Mouse (Mus musculus): ENCODE data around the gene Ryr2. TPM values are rescaled to one million over a fixed set of nuclear protein-coding genes. Genes with fewer than 3 reads are reported as not detected.
"Not testable (repeated sequence)": the region's sequence is repeated elsewhere in the genome, so short reads cannot be mapped to it uniquely, and the experiment has no call there.

Ryr2 gene
- total RNA-seq, 2 experiments from 2014 or later = 158 to 215 TPM

DNA sequence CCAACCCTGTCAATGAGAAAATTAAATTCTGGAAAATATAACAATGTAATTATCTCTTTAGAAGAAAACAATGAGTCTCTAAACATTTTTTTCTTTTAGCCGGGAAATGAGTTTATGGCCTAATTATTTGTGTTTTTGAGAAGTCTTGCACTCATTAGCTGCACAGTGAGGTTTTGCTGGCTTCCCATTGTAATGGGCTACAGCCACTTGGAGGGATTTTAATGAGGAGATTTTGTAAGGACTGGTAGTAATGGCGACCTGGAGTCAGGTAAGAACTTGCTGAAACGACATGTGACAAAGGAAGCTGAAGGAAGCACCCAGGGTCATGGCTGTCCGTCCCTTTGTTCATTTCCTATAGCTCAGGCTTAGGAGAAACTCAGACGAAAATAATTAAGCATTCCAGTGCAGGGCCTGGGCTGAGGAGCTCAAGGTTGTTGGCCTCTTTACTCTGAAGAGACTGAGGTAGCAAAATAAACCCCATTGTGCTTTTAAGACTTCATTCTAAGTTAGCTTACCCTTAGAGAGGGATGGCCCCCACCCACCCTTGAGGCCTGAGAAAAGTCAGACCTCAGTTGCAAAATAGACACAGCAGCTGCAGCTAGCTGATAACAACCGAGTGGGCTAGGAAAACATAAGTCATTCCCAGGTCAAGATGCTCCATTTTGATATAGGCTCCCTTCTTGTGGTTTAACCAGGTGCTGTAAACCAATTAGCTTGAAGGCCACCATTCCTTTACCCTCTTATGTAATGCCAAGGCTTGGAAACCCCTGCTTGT is 270.3 kb downstream of the Ryr2 start:
- no peak for DNase-seq (ENCODE audit: low spot score in 2 of 2)
- intact Hi-C loops (cut with DNase I) = no loop called here

GRCm38 (mm10) chr13:11831210-11831609 is 275.5 kb downstream of the Ryr2 start:
- intact Hi-C loops (cut with DNase I) = no loop called here

DNA sequence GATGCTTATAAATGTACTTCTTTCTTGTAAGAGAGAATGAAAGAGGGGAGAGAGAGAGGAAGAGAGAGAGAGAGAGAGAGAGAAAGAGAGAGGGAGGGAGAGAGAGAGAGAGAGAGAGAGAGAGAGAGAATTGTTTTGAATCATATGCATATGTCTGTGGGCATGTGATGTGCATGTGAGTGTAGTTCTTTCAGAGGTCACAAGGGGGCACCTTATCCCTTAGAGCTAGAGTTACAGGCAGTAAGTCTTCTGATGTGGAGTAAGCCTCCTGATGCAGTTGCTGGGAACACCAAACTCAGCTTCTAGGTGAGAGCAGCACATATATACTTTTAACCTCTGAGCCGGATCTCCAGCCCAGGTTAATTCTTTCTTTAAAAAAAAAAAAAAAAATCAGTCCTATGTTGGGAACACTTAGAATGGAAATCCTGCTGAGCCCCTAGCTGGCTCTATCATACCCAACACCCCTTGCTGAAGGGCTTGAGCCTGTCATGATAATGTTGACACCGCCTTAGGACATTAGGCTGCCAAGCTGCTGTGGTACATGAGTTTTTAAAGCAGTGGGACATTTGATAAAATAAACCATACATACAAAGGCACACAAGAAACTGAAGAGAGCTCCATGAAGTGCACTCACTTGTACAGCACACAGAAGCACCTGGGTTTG is 281.1 kb downstream of the Ryr2 start:
- DNase-seq (ENCODE audit: low spot score in 2 of 2) = no peak
- intact Hi-C loops (cut with DNase I) = no loop called here

More at GRCm38 (mm10) chr13:11831210-11831609, 275.5 kb downstream of the Ryr2 start:
- DNase-seq (ENCODE audit: low spot score in 2 of 2) = no peak

GRCm38 (mm10) chr13:11818723-11819122 is 288.0 kb downstream of the Ryr2 start:
- intact Hi-C loops (cut with DNase I) = no loop called here
- no peak for DNase-seq (ENCODE audit: low spot score in 2 of 2)

DNA sequence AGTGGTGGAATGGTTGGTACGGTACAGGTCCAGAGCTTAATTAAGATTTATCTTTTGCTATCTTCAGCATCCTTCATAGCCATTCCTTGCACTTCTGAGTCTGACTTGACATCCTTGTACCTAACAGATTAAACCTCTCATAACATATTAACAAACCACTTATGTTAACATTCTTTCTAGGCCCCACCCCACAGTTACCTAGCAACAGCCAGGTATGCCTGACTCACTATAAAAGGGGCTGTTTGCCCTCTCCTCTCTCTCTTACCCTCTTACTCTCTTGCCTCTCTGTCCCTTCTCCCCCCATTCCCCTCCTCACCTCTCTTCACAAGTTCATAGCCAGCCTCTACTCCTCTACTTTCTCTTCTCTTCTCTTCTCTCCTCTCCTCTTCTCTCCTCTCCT is 297.4 kb downstream of the Ryr2 start:
- DNase-seq (ENCODE audit: low spot score in 2 of 2); intact Hi-C loops (cut with DNase I): not testable (repeated sequence)

- DNase-seq (ENCODE audit: low spot score in 2 of 2) = no peak
- intact Hi-C loops (cut with DNase I) = no loop called here
These were observed 314.2 kb downstream of the Ryr2 start for GRCm38 (mm10) chr13:11792536-11792935.

GRCm38 (mm10) chr13:11790536-11790935 is 316.2 kb downstream of the Ryr2 start:
- intact Hi-C loops (cut with DNase I) = no loop called here
- DNase-seq (ENCODE audit: low spot score in 2 of 2) = no peak

GRCm38 (mm10) chr13:11782411-11783155 is 324.2 kb downstream of the Ryr2 start:
- intact Hi-C loops (cut with DNase I) = no loop called here
- DNase-seq (ENCODE audit: low spot score in 2 of 2) = no peak

GRCm38 (mm10) chr13:11781065-11781464 is 325.7 kb downstream of the Ryr2 start:
- intact Hi-C loops (cut with DNase I) = no loop called here
- DNase-seq (ENCODE audit: low spot score in 2 of 2) = no peak

- intact Hi-C loops (cut with DNase I) = no loop called here
- DNase-seq (ENCODE audit: low spot score in 2 of 2) = no peak
These were observed 329.0 kb downstream of the Ryr2 start for GRCm38 (mm10) chr13:11777726-11778125.

DNA sequence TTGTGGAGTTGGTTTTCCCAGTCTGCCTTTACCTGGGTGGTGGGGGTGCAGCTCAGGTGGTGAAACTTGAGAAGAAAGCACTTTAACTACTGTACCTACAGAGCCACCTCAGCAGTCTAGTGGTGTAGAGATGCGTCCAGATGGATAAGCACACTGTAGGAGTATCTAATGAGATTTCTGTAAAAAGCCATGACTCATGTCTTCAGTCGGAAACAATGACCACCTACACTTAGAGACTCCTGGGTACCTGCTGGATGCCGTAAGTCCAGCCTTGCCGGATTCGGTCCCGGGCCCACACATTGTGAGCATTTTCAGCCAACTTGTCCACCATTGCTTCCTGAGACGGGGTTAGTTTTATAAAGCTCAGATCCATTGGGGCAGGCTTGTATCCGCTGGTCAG is 334.6 kb downstream of the Ryr2 start:
- intact Hi-C loops (cut with DNase I) = no loop called here
- no peak for DNase-seq (ENCODE audit: low spot score in 2 of 2)

- no peak for DNase-seq (ENCODE audit: low spot score in 2 of 2)
- intact Hi-C loops (cut with DNase I) = loop anchor here (10.0 kb wide), 1 partner anchor 498 kb away; no protein-coding TSS in a partner anchor
These were observed 339.8 kb downstream of the Ryr2 start for GRCm38 (mm10) chr13:11766899-11767298.

DNA sequence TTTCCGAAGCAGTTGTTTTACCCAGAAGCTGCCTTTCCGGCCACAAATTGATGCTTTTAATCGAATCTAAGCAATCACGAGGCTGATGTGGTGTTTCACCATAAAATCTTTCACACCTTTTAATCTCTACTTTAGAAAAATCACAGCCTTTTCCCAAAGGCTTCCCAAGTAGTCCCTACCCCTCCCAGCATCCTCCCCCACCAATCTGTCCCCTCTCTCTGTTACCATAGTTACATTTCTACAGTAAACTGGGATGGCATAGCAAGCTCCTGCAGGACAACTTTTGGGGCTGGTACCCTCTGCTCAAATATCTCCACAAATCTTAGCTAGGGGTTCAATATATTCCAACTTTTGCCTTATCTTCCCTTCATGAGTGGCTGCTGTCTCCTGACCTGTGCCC is 342.8 kb downstream of the Ryr2 start:
- no peak for DNase-seq (ENCODE audit: low spot score in 2 of 2)
- intact Hi-C loops (cut with DNase I) = loop anchor here (5.0 to 10.0 kb wide), 2 partner anchors 343 to 501 kb away; partner anchors contain the start of gene Ryr2

DNA sequence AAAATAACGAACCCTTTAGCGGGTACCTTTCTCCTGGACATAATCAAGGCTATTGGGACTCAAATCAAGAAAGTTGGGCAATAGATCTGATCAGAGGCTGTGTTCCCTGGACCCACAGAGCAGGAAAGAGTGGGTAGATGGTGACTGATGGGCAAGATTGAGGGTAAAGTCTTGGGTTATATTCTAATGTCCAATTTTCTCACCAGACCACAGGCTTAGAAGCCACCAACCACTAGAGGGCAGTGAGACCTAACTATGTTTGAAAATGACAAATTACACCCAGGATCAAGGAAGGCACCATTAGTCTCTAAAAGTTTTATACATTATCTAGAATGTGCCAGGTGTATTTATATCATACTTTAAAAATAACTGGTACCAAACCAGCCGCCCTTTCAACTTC is 343.6 kb downstream of the Ryr2 start:
- DNase-seq (ENCODE audit: low spot score in 2 of 2) = no peak

DNA sequence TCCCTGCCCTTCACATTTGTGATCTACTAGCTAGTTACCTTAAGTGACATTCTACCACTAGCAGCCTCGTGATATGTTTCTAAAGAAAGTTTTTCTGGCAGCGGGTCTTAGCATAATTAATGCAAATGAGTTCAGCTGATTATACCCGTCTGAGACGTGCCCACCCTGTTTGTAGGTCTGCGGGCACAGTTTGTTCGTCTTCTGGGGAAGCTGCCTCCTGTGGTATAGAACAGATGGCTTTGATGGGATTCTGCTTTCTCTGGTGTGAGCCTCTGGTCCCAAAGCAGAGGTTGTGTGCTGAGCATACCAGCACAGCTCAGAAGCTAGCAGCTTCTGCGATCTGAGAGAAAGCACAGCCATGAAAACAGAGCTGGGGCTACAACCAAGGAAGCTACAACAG is 348.9 kb downstream of the Ryr2 start:
- DNase-seq (ENCODE audit: low spot score in 2 of 2) = peak; percentile 39 to 47
- intact Hi-C loops (cut with DNase I) = no loop called here

More for the DNA sequence above, 343.6 kb downstream of the Ryr2 start:
- intact Hi-C loops (cut with DNase I) = loop anchor here (5.0 to 10.0 kb wide), 2 partner anchors 344 to 502 kb away; partner anchors contain the start of gene Ryr2

DNA sequence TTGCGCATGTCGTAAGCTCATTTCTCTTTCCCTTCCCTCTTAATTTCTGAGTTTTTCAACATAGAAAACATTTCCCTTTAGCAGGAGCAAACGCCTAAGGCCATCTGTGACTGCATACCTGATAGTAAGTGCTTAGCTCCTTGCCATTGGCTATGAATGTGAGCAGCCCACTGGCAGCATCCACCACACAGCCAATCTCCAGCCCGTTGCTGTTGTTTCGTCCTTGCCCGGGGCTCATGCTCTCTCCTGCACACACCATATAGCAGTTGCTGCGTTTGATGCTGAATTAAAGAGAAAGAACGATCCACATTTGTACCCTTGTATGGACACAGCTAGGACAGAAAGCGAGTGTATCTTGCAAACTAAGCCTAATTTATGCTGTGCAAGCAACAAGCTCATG is 361.3 kb downstream of the Ryr2 start:
- DNase-seq (ENCODE audit: low spot score in 2 of 2) = no peak
- intact Hi-C loops (cut with DNase I) = no loop called here

DNA sequence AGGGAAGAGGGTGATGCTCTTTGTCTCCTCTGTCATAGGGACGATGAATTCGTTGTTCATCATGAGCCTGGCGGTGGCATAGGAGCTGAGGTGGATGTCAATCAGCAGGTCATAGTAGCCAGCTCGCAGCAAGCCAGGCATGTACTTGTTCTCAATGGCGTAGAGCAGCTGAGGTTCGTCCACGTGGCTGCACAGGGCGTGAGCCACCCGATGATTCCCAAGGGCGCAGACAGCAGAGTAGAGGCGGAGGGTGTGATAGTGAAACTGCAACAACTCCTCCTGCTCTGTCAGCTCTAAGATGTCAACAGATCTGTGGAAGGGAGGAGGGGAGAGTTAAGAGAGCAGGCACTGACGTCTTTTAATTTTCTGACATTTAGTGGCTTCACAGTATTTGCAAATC is 368.5 kb downstream of the Ryr2 start:
- DNase-seq (ENCODE audit: low spot score in 2 of 2) = no peak
- intact Hi-C loops (cut with DNase I) = no loop called here

GRCm38 (mm10) chr13:11716216-11716615 is 390.5 kb downstream of the Ryr2 start:
- intact Hi-C loops (cut with DNase I) = no loop called here

DNA sequence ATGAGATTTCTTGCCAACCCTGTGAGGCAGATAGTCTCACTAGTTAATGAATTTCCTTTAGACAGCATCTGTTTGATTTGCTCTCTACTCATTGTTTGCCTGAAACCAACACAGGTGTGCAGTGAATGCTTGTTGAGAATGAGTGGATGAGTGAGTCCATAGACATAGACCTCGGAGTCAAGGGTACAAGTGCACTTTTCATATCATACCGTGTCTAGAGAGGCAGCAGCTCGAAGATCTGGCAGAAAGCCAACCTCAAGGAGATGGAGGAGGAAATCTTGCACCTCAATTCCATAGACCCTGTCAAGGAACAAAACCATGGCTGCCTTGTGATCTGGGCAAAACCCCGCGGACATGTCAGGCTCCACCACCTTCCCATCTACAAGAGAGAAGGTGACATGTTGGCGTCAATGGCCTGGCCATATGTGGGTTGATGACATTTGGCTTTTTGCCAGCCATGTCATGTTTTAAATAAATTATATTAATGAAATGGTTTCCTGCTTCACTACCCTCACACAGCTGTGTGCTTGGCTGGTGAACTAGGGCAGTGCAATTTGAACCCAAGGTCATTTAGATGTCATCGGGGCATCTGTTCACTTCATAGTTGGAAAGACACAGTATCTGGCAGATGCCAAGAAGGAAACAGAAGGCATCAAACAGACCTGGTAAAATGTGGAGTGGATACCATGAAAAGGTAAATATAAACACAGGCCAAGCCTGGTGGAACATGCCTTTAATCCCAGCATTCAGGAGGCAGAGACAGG is 396.9 kb downstream of the Ryr2 start:
- DNase-seq (ENCODE audit: low spot score in 2 of 2) = no peak

More at GRCm38 (mm10) chr13:11716216-11716615, 390.5 kb downstream of the Ryr2 start:
- DNase-seq (ENCODE audit: low spot score in 2 of 2) = no peak

More for the DNA sequence above, 396.9 kb downstream of the Ryr2 start:
- intact Hi-C loops (cut with DNase I) = no loop called here
